Mouse (Mus musculus): ENCODE measurements around the gene Lpin3. TPM values are rescaled to one million over a fixed set of nuclear protein-coding genes. Genes with fewer than 3 reads are reported as not detected.

Gene Lpin3
- polyA plus RNA-seq, 1 experiment from 2014 or later = 2.3 TPM

DNA sequence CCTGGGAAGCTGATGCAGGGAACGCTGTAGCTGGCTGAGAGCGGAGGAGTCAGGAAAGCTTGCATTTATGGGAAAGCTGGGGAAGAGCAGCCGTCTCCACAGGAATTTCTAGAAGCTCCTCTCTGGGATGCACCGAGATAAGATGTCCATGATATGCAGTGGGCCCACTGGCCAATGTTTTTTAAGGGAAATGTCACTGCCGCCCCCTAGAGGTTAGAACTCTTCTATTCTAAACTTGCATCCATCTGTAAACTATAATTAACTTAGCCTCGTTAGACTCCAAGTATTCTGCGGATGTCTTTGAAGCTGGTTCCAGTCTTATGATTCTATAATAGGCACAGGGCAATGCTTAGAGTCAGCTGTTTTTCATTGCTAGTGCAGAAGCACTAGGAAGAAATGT is 74.9 kb downstream of the Lpin3 start:
- ChIA-PET CTCF (interaction anchor here (1.3 to 2.5 kb wide), 8 partner anchors 9 to 26 kb away, joined by 3 to 9 read pairs (median 4); no protein-coding TSS in a partner anchor), POLR2A (interaction anchor here (0.8 to 1.1 kb wide), 2 partner anchors 14 to 23 kb away, joined by 3 read pairs; no protein-coding TSS in a partner anchor)
- ATAC-seq (no peak), DNase-seq (ENCODE audit: low read depth, low spot score) (no peak)
- H3K27me3 ChIP-seq = no peaks in the 10 kb centered on the region
- no peak for TF ChIP-seq CTCF (IDR thresholded peaks at IDR 0.05)
- in situ Hi-C loops (cut with MboI; ENCODE audit: low pct_unique_long_range_greater_than_20kb) = no loop called here

Other genes starting within 250 kb of the Lpin3 start
- gene Top1, start 234.8 kb upstream of the Lpin3 start, polyA plus RNA-seq (2021) = 80.7 TPM
- gene Plcg1, start 149.4 kb upstream of the Lpin3 start, polyA plus RNA-seq (2021) = 75.9 TPM
- 14.6 TPM for gene Zhx3, start 7.7 kb upstream of the Lpin3 start, polyA plus RNA-seq (2021)
- gene Emilin3, start 31.7 kb downstream of the Lpin3 start, polyA plus RNA-seq (2021) = not detected
- 23.2 TPM for gene Chd6, start 228.4 kb downstream of the Lpin3 start, polyA plus RNA-seq (2021)